Mouse (Mus musculus) gastrocnemius, postnatal 4 days (tissue): ENCODE measurements at regions not wholly inside any gene's neighbourhood (a gene's known extent, or its start where the extent isn't known, plus 50 kb on each side); places are given as distances from the start of the nearest gene placed in this dataset.

Experiments
- DNase-seq, 2 experiments: peaks; one replicate each; pipeline ENCODE4 v3.0.0; 2021 to 2022; ENCODE audit warnings: low spot score in 2 of 2, mixed read lengths in 2 of 2

- no peak for DNase-seq
Measured at GRCm38 (mm10) chr7:71648314-71648713, 297.0 kb upstream of the Gm10295 start.

GRCm38 (mm10) chr7:71646944-71647343 is 295.7 kb upstream of the Gm10295 start:
- no peak for DNase-seq

- no peak for DNase-seq
Measured at GRCm38 (mm10) chr7:71623048-71623447, 271.8 kb upstream of the Gm10295 start.

GRCm38 (mm10) chr7:71603159-71603558 is 251.9 kb upstream of the Gm10295 start:
- DNase-seq = peak in 1 of 2 experiments; percentile 18

- DNase-seq = no peak
Measured at GRCm38 (mm10) chr7:71596780-71597179, 245.5 kb upstream of the Gm10295 start.

GRCm38 (mm10) chr7:71587626-71588025 is 236.3 kb upstream of the Gm10295 start:
- peak in 1 of 2 experiments; percentile 11 for DNase-seq

GRCm38 (mm10) chr7:71583443-71584055 is 232.3 kb upstream of the Gm10295 start:
- peak in 1 of 2 experiments; percentile 21 for DNase-seq

- peak in 1 of 2 experiments; percentile 38 for DNase-seq
Measured at GRCm38 (mm10) chr7:71581746-71582145, 230.5 kb upstream of the Gm10295 start.

GRCm38 (mm10) chr7:71560296-71560936 is 209.1 kb upstream of the Gm10295 start:
- no peak for DNase-seq

- DNase-seq = no peak
Measured at GRCm38 (mm10) chr7:71556473-71556872, 205.2 kb upstream of the Gm10295 start.

GRCm38 (mm10) chr7:71555476-71555875 is 204.2 kb upstream of the Gm10295 start:
- DNase-seq = no peak

- no peak for DNase-seq
Measured at GRCm38 (mm10) chr7:71546606-71547213, 195.4 kb upstream of the Gm10295 start.

- no peak for DNase-seq
Measured at GRCm38 (mm10) chr7:71541467-71541866, 190.2 kb upstream of the Gm10295 start.

- DNase-seq = peak in 1 of 2 experiments; percentile 15
Measured at GRCm38 (mm10) chr7:71533109-71533508, 181.8 kb upstream of the Gm10295 start.

GRCm38 (mm10) chr7:71531496-71531895 is 180.2 kb upstream of the Gm10295 start:
- DNase-seq = peak in 1 of 2 experiments; percentile 11

GRCm38 (mm10) chr7:71530922-71531321 is 179.6 kb upstream of the Gm10295 start:
- DNase-seq = no peak

GRCm38 (mm10) chr7:71526152-71526551 is 174.9 kb upstream of the Gm10295 start:
- DNase-seq = no peak

- DNase-seq = no peak
Measured at GRCm38 (mm10) chr7:71524577-71525126, 173.4 kb upstream of the Gm10295 start.

- DNase-seq = no peak
Measured at GRCm38 (mm10) chr7:71524119-71524518, 172.8 kb upstream of the Gm10295 start.

- no peak for DNase-seq
Measured at GRCm38 (mm10) chr7:71507379-71507778, 156.1 kb upstream of the Gm10295 start.

GRCm38 (mm10) chr7:71500719-71501118 is 149.4 kb upstream of the Gm10295 start:
- DNase-seq = no peak

- DNase-seq = no peak
Measured at GRCm38 (mm10) chr7:71498123-71498522, 146.8 kb upstream of the Gm10295 start.
